Mouse (Mus musculus) intestine, embryonic 15.5 days (tissue): ENCODE measurements at regions not wholly inside any gene's neighbourhood (a gene's known extent, or its start where the extent isn't known, plus 50 kb on each side); places are given as distances from the start of the nearest gene placed in this dataset.
"Not testable (repeated sequence)": the region's sequence is repeated elsewhere in the genome, so short reads cannot be mapped to it uniquely, and the experiment has no call there.

Experiments
- ATAC-seq: fragments of 200-750 bp; cut with Nextera tagmentation; 2 replicates; pipeline ENCODE4 v1.8.0; 2017; ENCODE audit warnings: moderate TSS enrichment, moderate library complexity
- H3K27ac ChIP-seq: fragments of 300-500 bp; sonication (generic); 2 replicates; pipeline ENCODE4 v1.5.1; 2015; ENCODE audit warnings: mild to moderate bottlenecking, inconsistent platforms
- H3K27me3 ChIP-seq: fragments of 300-500 bp; sonication (generic); replicated peaks from 2 replicates; pipeline ENCODE4 v1.6.1; 2015; ENCODE audit warnings: inconsistent platforms
- H3K36me3 ChIP-seq: fragments of 300-500 bp; sonication (generic); 2 replicates; pipeline ENCODE4 v1.6.1; 2015; ENCODE audit warnings: inconsistent platforms
- H3K4me1 ChIP-seq: fragments of 300-500 bp; sonication (generic); replicated peaks from 2 replicates; pipeline ENCODE4 v1.6.1; 2015; ENCODE audit warnings: inconsistent platforms
- H3K4me2 ChIP-seq: fragments of 300-500 bp; sonication (generic); replicated peaks from 2 replicates; pipeline ENCODE4 v1.6.1; 2015; ENCODE audit warnings: mild to moderate bottlenecking, inconsistent platforms
- H3K4me3 ChIP-seq: fragments of 300-500 bp; sonication (generic); replicated peaks from 2 replicates; pipeline ENCODE4 v1.5.1; 2015; ENCODE audit warnings: inconsistent platforms
- H3K9ac ChIP-seq: fragments of 300-500 bp; sonication (generic); 2 replicates; pipeline ENCODE4 v1.6.1; 2015; ENCODE audit warnings: inconsistent platforms
- H3K9me3 ChIP-seq: fragments of 300-500 bp; sonication (generic); 2 replicates; pipeline ENCODE4 v1.6.1; 2016; ENCODE audit warnings: inconsistent platforms
- WGBS: fragments of 180-500 bp; shearing (Covaris S2); methylation state at CpG from one replicate; pipeline ENCODE4 v1.1.7; 2015; 5-methylcytosine and 5-hydroxymethylcytosine counted together

GRCm38 (mm10) chr14:104203239-104203986 is 264.4 kb downstream of the Pou4f1 start:
- Histone ChIP-seq H3K4me3 (no peak overlapping the region), H3K27me3 (no peaks in the 10 kb centered on the region), H3K36me3 (no peaks in the 10 kb centered on the region), H3K4me1 (no peaks in the 10 kb centered on the region), H3K4me2 (no peak overlapping the region), H3K9ac (no peak overlapping the region), H3K9me3 (no peaks in the 10 kb centered on the region), H3K27ac (no peak overlapping the region)
- ATAC-seq = peak; percentile 47
- WGBS = 53% methylated on average over 17 of the region's 17 CpGs

- no peak overlapping the region for H3K27ac ChIP-seq
- H3K4me1 ChIP-seq = no peaks in the 10 kb centered on the region
- WGBS = 55% methylated on average over 11 of the region's 11 CpGs
- H3K27me3 ChIP-seq = no peaks in the 10 kb centered on the region
- no peak for ATAC-seq
- H3K9ac ChIP-seq = no peak overlapping the region
- no peaks in the 10 kb centered on the region for H3K9me3 ChIP-seq
- H3K4me2 ChIP-seq = no peak overlapping the region
- H3K36me3 ChIP-seq = no peaks in the 10 kb centered on the region
- H3K4me3 ChIP-seq = no peak overlapping the region
These were observed 274.6 kb downstream of the Pou4f1 start for GRCm38 (mm10) chr14:104193198-104193597.

- no peak for ATAC-seq
- H3K4me3 ChIP-seq = no peak overlapping the region
These were observed 292.7 kb downstream of the Pou4f1 start for GRCm38 (mm10) chr14:104175122-104175521.

GRCm38 (mm10) chr14:104146841-104147240 is 302.6 kb upstream of the Ednrb start:
- no peak overlapping the region for H3K27ac ChIP-seq
- H3K4me2 ChIP-seq = no peak overlapping the region
- no peaks in the 10 kb centered on the region for H3K4me1 ChIP-seq
- H3K27me3 ChIP-seq = no peaks in the 10 kb centered on the region
- no peaks in the 10 kb centered on the region for H3K36me3 ChIP-seq
- no peak for ATAC-seq
- no peak overlapping the region for H3K9ac ChIP-seq
- H3K9me3 ChIP-seq = no peaks in the 10 kb centered on the region
- 52% methylated on average over 5 of the region's 5 CpGs for WGBS
- no peak overlapping the region for H3K4me3 ChIP-seq

More at GRCm38 (mm10) chr14:104175122-104175521, 292.7 kb downstream of the Pou4f1 start:
- H3K9me3 ChIP-seq = no peaks in the 10 kb centered on the region
- H3K27me3 ChIP-seq = no peaks in the 10 kb centered on the region
- H3K4me2 ChIP-seq = no peak overlapping the region
- no peak overlapping the region for H3K27ac ChIP-seq
- H3K36me3 ChIP-seq = no peaks in the 10 kb centered on the region
- no peaks in the 10 kb centered on the region for H3K4me1 ChIP-seq
- no peak overlapping the region for H3K9ac ChIP-seq

- ATAC-seq = no peak
These were observed 301.2 kb upstream of the Ednrb start for GRCm38 (mm10) chr14:104145395-104145794.

GRCm38 (mm10) chr14:104114986-104115951 is 271.1 kb upstream of the Ednrb start:
- Histone ChIP-seq H3K9ac (no peak overlapping the region), H3K27ac (no peak overlapping the region), H3K4me1 (no peaks in the 10 kb centered on the region), H3K4me2 (no peak overlapping the region), H3K27me3 (no peaks in the 10 kb centered on the region), H3K9me3 (no peaks in the 10 kb centered on the region), H3K4me3 (no peak overlapping the region), H3K36me3 (no peaks in the 10 kb centered on the region)
- ATAC-seq = no peak
- 83% methylated on average over 14 of the region's 14 CpGs for WGBS

More at GRCm38 (mm10) chr14:104145395-104145794, 301.2 kb upstream of the Ednrb start:
- Histone ChIP-seq H3K9ac (no peak overlapping the region), H3K4me2 (no peak overlapping the region), H3K4me1 (no peaks in the 10 kb centered on the region), H3K9me3 (no peaks in the 10 kb centered on the region), H3K4me3 (no peak overlapping the region), H3K36me3 (no peaks in the 10 kb centered on the region), H3K27me3 (no peaks in the 10 kb centered on the region), H3K27ac (no peak overlapping the region)
- WGBS = 40% methylated on average over 5 of the region's 5 CpGs

GRCm38 (mm10) chr14:104114182-104114581 is 270.0 kb upstream of the Ednrb start:
- no peaks in the 10 kb centered on the region for H3K36me3 ChIP-seq
- H3K27ac ChIP-seq = no peak overlapping the region
- WGBS = 78% methylated on average over 3 of the region's 3 CpGs
- no peaks in the 10 kb centered on the region for H3K4me1 ChIP-seq
- no peak for ATAC-seq
- no peaks in the 10 kb centered on the region for H3K27me3 ChIP-seq
- no peak overlapping the region for H3K4me3 ChIP-seq
- no peaks in the 10 kb centered on the region for H3K9me3 ChIP-seq
- no peak overlapping the region for H3K4me2 ChIP-seq
- no peak overlapping the region for H3K9ac ChIP-seq

- Histone ChIP-seq H3K9ac (no peak overlapping the region), H3K4me1 (no peaks in the 10 kb centered on the region), H3K27me3 (no peaks in the 10 kb centered on the region), H3K9me3 (no peaks in the 10 kb centered on the region), H3K4me3 (no peak overlapping the region), H3K4me2 (no peak overlapping the region), H3K27ac (no peak overlapping the region), H3K36me3 (no peaks in the 10 kb centered on the region)
- 80% methylated on average over 2 of the region's 2 CpGs for WGBS
- ATAC-seq = no peak
These were observed 269.2 kb upstream of the Ednrb start for GRCm38 (mm10) chr14:104113448-104113847.

GRCm38 (mm10) chr14:104086381-104086780 is 242.2 kb upstream of the Ednrb start:
- no peak overlapping the region for H3K27ac ChIP-seq
- no peak overlapping the region for H3K4me3 ChIP-seq
- no peaks in the 10 kb centered on the region for H3K36me3 ChIP-seq
- no peaks in the 10 kb centered on the region for H3K9me3 ChIP-seq
- H3K9ac ChIP-seq = no peak overlapping the region
- 95% methylated on average over 2 of the region's 2 CpGs for WGBS
- ATAC-seq = no peak
- no peak overlapping the region for H3K4me2 ChIP-seq
- no peaks in the 10 kb centered on the region for H3K27me3 ChIP-seq
- no peaks in the 10 kb centered on the region for H3K4me1 ChIP-seq

- H3K36me3 ChIP-seq, ATAC-seq, H3K4me1 ChIP-seq, H3K27ac ChIP-seq, H3K9ac ChIP-seq, H3K4me3 ChIP-seq, H3K27me3 ChIP-seq, H3K4me2 ChIP-seq, H3K9me3 ChIP-seq: not testable (repeated sequence)
- WGBS = 67% methylated on average over 1 of the region's 4 CpGs
These were observed 220.0 kb upstream of the Ednrb start for GRCm38 (mm10) chr14:104064199-104064598.

GRCm38 (mm10) chr14:104053697-104054096 is 209.5 kb upstream of the Ednrb start:
- WGBS = 81% methylated on average over 1 of the region's 1 CpGs
- H3K36me3 ChIP-seq = no peaks in the 10 kb centered on the region
- no peak for ATAC-seq

GRCm38 (mm10) chr14:104038628-104039325 is 194.6 kb upstream of the Ednrb start:
- ATAC-seq = peak; percentile 74
- Histone ChIP-seq H3K4me1 (no peaks in the 10 kb centered on the region), H3K9ac (no peak overlapping the region), H3K9me3 (no peaks in the 10 kb centered on the region), H3K4me2 (no peak overlapping the region), H3K27ac (no peak overlapping the region), H3K27me3 (no peaks in the 10 kb centered on the region), H3K4me3 (no peak overlapping the region), H3K36me3 (no peaks in the 10 kb centered on the region)
- WGBS = 11% methylated on average over 13 of the region's 13 CpGs

More at GRCm38 (mm10) chr14:104053697-104054096, 209.5 kb upstream of the Ednrb start:
- Histone ChIP-seq H3K4me3 (no peak overlapping the region), H3K4me1 (no peaks in the 10 kb centered on the region), H3K9me3 (no peaks in the 10 kb centered on the region), H3K27ac (no peak overlapping the region), H3K27me3 (no peaks in the 10 kb centered on the region), H3K9ac (no peak overlapping the region), H3K4me2 (no peak overlapping the region)
